Mouse (Mus musculus) heart, embryonic 10.5 days (tissue): ENCODE measurements around the gene Trim11. TPM values are rescaled to one million over a fixed set of nuclear protein-coding genes. Genes with fewer than 3 reads are reported as not detected.
"Not testable (repeated sequence)": the region's sequence is repeated elsewhere in the genome, so short reads cannot be mapped to it uniquely, and the experiment has no call there.

Experiments
- DNase-seq: peaks from one replicate; pipeline ENCODE4 v3.0.0-alpha.2; 2017; ENCODE audit warnings: low spot score
- H3K27ac ChIP-seq: fragments of 300-500 bp; sonication (generic); 2 replicates; pipeline ENCODE4 v1.5.1; 2016; ENCODE audit warnings: mild to moderate bottlenecking
- H3K27me3 ChIP-seq: fragments of 300-500 bp; sonication (generic); 2 replicates; pipeline ENCODE4 v1.6.1; 2016; ENCODE audit warnings: mild to moderate bottlenecking; ENCODE audit not compliant: poor library complexity, insufficient read depth, severe bottlenecking
- H3K36me3 ChIP-seq: fragments of 300-500 bp; sonication (generic); 2 replicates; pipeline ENCODE4 v1.6.1; 2016; ENCODE audit warnings: mild to moderate bottlenecking, moderate library complexity
- H3K4me1 ChIP-seq: fragments of 300-500 bp; sonication (generic); 2 replicates; pipeline ENCODE4 v1.6.1; 2016; ENCODE audit warnings: mild to moderate bottlenecking
- H3K4me3 ChIP-seq: fragments of 300-500 bp; sonication (generic); 2 replicates; pipeline ENCODE4 v1.5.1; 2016; ENCODE audit warnings: mild to moderate bottlenecking, moderate library complexity
- H3K9me3 ChIP-seq: fragments of 300-500 bp; sonication (generic); 2 replicates; pipeline ENCODE4 v1.6.1; 2016; ENCODE audit warnings: mild to moderate bottlenecking, moderate library complexity
- WGBS: fragments of 180-500 bp; shearing (Covaris S2); methylation state at CpG from one replicate; pipeline ENCODE4 v1.1.7; 2016; 5-methylcytosine and 5-hydroxymethylcytosine counted together
- polyA plus RNA-seq: library from polyadenylated mRNA; unstranded; fragments of >200 nt; fragmentation: Nextera tagmentation; extraction: Ambion mirVana; gene quantifications from 2 replicates; pipeline ENCODE4 v1.2.1, GENCODE M21; 2016

Trim11 gene
- polyA plus RNA-seq, 1 experiment from 2014 or later: 24.0 TPM

- no peak for DNase-seq
- peak overlapping the region; percentile 73 for H3K27ac ChIP-seq
- H3K9me3 ChIP-seq: no peaks in the 10 kb centered on the region
- no peaks in the 10 kb centered on the region for H3K36me3 ChIP-seq
- WGBS: 13% methylated on average over 20 of the region's 20 CpGs
- peaks cover 18% of the 10 kb centered on the region for H3K4me1 ChIP-seq
- H3K4me3 ChIP-seq: peak overlapping the region; percentile 58
- peaks cover 62% of the 10 kb centered on the region for H3K27me3 ChIP-seq
Observed at GRCm38 (mm10) chr11:58949480-58950431, 28.1 kb upstream of the Trim11 start.

GRCm38 (mm10) chr11:58951210-58951609 lies 26.7 kb upstream of the Trim11 start:
- no peaks in the 10 kb centered on the region for H3K9me3 ChIP-seq
- 83% methylated on average over 5 of the region's 5 CpGs for WGBS
- no peak overlapping the region for H3K4me3 ChIP-seq
- DNase-seq: no peak
- peaks cover 23% of the 10 kb centered on the region for H3K4me1 ChIP-seq
- H3K27ac ChIP-seq: no peak overlapping the region
- H3K27me3 ChIP-seq: peaks cover 49% of the 10 kb centered on the region
- H3K36me3 ChIP-seq: no peaks in the 10 kb centered on the region

- Histone ChIP-seq H3K9me3 (no peaks in the 10 kb centered on the region), H3K36me3 (peaks cover 12% of the 10 kb centered on the region; the same call in 1 of the 2 replicates), H3K27me3 (peaks cover 32% of the 10 kb centered on the region), H3K27ac (peak overlapping the region; percentile 94), H3K4me3 (peak overlapping the region; percentile 86), H3K4me1 (peaks cover 34% of the 10 kb centered on the region)
- WGBS: 1% methylated on average over 33 of the region's 33 CpGs
- DNase-seq: no peak
Observed at GRCm38 (mm10) chr11:58953351-58954169, 24.3 kb upstream of the Trim11 start.

GRCm38 (mm10) chr11:58954170-58954419 lies 23.8 kb upstream of the Trim11 start:
- H3K36me3 ChIP-seq: peaks cover 12% of the 10 kb centered on the region; the same call in 1 of the 2 replicates
- H3K27ac ChIP-seq: peak overlapping the region; percentile 94
- H3K27me3 ChIP-seq: peaks cover 31% of the 10 kb centered on the region
- H3K4me1 ChIP-seq: peaks cover 34% of the 10 kb centered on the region
- under 1% methylated on average over 17 of the region's 17 CpGs for WGBS
- DNase-seq: peak; percentile 83
- H3K4me3 ChIP-seq: peak overlapping the region; percentile 86
- H3K9me3 ChIP-seq: not testable (repeated sequence)

GRCm38 (mm10) chr11:58954420-58955142 lies 23.3 kb upstream of the Trim11 start, which contains the start of the genes Hist3h2a and Trim17:
TSS of gene Hist3h2a (plus strand) at chr11:58954685.
TSS of gene Trim17 (plus strand) at chr11:58954685.
- WGBS: under 1% methylated on average over 49 of the region's 49 CpGs
- DNase-seq: peak; percentile 96
- Histone ChIP-seq H3K9me3 (no peaks in the 10 kb centered on the region), H3K4me3 (peak within 1 kb of the TSS; percentile 86), H3K27me3 (peaks cover 26% of the 10 kb centered on the region), H3K27ac (peak within 1 kb of the TSS; percentile 94), H3K4me1 (peaks cover 36% of the 10 kb centered on the region), H3K36me3 (peaks cover 12% of the 10 kb centered on the region; the same call in 1 of the 2 replicates)

- Histone ChIP-seq H3K27me3 (peaks cover 20% of the 10 kb centered on the region), H3K36me3 (peaks cover 12% of the 10 kb centered on the region; the same call in 1 of the 2 replicates), H3K4me3 (peak overlapping the region; percentile 86), H3K4me1 (peaks cover 36% of the 10 kb centered on the region), H3K9me3 (no peaks in the 10 kb centered on the region), H3K27ac (peak overlapping the region; percentile 94)
- WGBS: under 1% methylated on average over 20 of the region's 20 CpGs
- DNase-seq: no peak
Observed at GRCm38 (mm10) chr11:58955143-58955867, 22.6 kb upstream of the Trim11 start.

- peaks cover 12% of the 10 kb centered on the region; the same call in 1 of the 2 replicates for H3K36me3 ChIP-seq
- peak overlapping the region; percentile 94; the same call in 1 of the 2 replicates for H3K27ac ChIP-seq
- H3K4me3 ChIP-seq: peak overlapping the region; percentile 86
- H3K9me3 ChIP-seq: no peaks in the 10 kb centered on the region
- DNase-seq: no peak
- peaks cover 36% of the 10 kb centered on the region for H3K4me1 ChIP-seq
- 55% methylated on average over 8 of the region's 8 CpGs for WGBS
- peaks cover 14% of the 10 kb centered on the region for H3K27me3 ChIP-seq
Observed at GRCm38 (mm10) chr11:58955868-58956257, 22.0 kb upstream of the Trim11 start.

- Histone ChIP-seq H3K27ac (no peak overlapping the region), H3K4me1 (peaks cover 36% of the 10 kb centered on the region), H3K36me3 (peaks cover 12% of the 10 kb centered on the region; the same call in 1 of the 2 replicates), H3K27me3 (peaks cover 13% of the 10 kb centered on the region), H3K9me3 (0 out of 2 replicates have a peak, but pooled peaks cover 4% of the 10 kb centered on the region), H3K4me3 (peak overlapping the region; percentile 86; the same call in 1 of the 2 replicates)
- DNase-seq: no peak
- WGBS: 88% methylated on average over 5 of the region's 5 CpGs
Observed at GRCm38 (mm10) chr11:58957226-58957914, 20.5 kb upstream of the Trim11 start.

- H3K27me3 ChIP-seq: peaks cover 25% of the 10 kb centered on the region
- H3K4me3 ChIP-seq: no peak overlapping the region
- DNase-seq: no peak
- 80% methylated on average over 6 of the region's 6 CpGs for WGBS
- peaks cover 31% of the 10 kb centered on the region for H3K4me1 ChIP-seq
- 0 out of 2 replicates have a peak, but pooled peaks cover 4% of the 10 kb centered on the region for H3K9me3 ChIP-seq
- peaks cover 12% of the 10 kb centered on the region; the same call in 1 of the 2 replicates for H3K36me3 ChIP-seq
- no peak overlapping the region for H3K27ac ChIP-seq
Observed at GRCm38 (mm10) chr11:58958536-58958935, 19.4 kb upstream of the Trim11 start.

GRCm38 (mm10) chr11:58959186-58959825 lies 18.6 kb upstream of the Trim11 start:
- Histone ChIP-seq H3K4me3 (peak overlapping the region; percentile 57), H3K9me3 (0 out of 2 replicates have a peak, but pooled peaks cover 4% of the 10 kb centered on the region), H3K4me1 (peaks cover 29% of the 10 kb centered on the region), H3K27ac (no peak overlapping the region), H3K27me3 (peaks cover 31% of the 10 kb centered on the region), H3K36me3 (peaks cover 12% of the 10 kb centered on the region; the same call in 1 of the 2 replicates)
- 41% methylated on average over 15 of the region's 15 CpGs for WGBS
- DNase-seq: no peak
